Mouse (Mus musculus): ENCODE data around the gene Det1.

DNA sequence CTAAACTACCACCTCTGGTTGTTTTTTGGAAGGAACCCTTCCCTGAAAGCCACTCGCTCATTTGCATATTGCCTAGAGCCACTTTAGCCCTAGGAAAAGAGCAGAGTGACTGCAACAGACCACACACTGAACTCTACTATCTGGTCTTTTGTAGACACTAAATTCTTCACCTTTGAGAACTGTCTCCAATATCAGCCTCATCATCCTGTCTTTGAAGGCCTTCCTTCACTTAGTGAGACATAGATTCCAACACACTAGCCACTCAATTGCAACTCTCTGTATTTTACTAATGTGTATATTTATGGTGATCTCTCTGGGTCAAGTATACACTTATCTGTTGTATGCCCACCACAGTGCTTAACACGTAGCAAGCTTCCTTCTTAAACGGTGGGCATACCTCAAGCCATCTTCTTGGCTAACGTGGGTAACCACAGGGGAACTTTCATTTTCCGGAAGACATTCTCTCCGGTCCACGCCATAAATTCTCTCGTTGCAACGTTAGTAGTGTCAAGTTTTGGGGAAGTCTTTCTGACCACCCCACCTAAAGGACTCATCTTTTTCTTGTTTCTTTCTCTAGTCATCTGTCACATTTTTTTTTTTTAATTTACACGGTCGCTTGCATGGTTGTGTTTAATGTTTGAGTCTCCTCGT, 872 bp downstream of the Det1 start:
- no peak for TF ChIP-seq POLR2AphosphoS2 (IDR thresholded peaks at IDR 0.05; ENCODE audit: insufficient read length, low read depth)
- TF ChIP-seq POLR2A (IDR thresholded peaks at IDR 0.05; ENCODE audit: insufficient read length, low read depth): no peak
- TF ChIP-seq USF1 (IDR thresholded peaks at IDR 0.05; ENCODE audit: low read depth): no peak
- no peak for TF ChIP-seq MYOG (IDR thresholded peaks at IDR 0.05; ENCODE audit: control insufficient read depth in 1 of 3, insufficient read depth in 1 of 3, insufficient read length in 2 of 3, low read depth in 2 of 3)
- no peak for TF ChIP-seq CEBPB (IDR thresholded peaks at IDR 0.05; ENCODE audit: insufficient read depth, poor library complexity, severe bottlenecking)
- no peak for TF ChIP-seq MAX (IDR thresholded peaks at IDR 0.05; ENCODE audit: low read depth)
- TF ChIP-seq TCF12 (IDR thresholded peaks at IDR 0.05; ENCODE audit: insufficient read depth, poor library complexity, severe bottlenecking): no peak
- no peak for TF ChIP-seq E2F4 (IDR thresholded peaks at IDR 0.05; ENCODE audit: insufficient read depth)
- TF ChIP-seq MYOD1 (IDR thresholded peaks at IDR 0.05; ENCODE audit: control insufficient read depth in 1 of 3, insufficient read length in 2 of 3, low read depth in 2 of 3): no peak
- TF ChIP-seq SRF (IDR thresholded peaks at IDR 0.05; ENCODE audit: control insufficient read depth, insufficient read length, low read depth): no peak
- no peak for TF ChIP-seq TCF3 (IDR thresholded peaks at IDR 0.05; ENCODE audit: insufficient read length, low read depth)
